Mouse (Mus musculus) gastrocnemius, postnatal 10 days (tissue): Measurements from ENCODE around the gene Gm3327. TPM values are rescaled to one million over a fixed set of nuclear protein-coding genes. Genes with fewer than 3 reads are reported as not detected.
"Not testable (repeated sequence)": the region's sequence is repeated elsewhere in the genome, so short reads cannot be mapped to it uniquely, and the experiment has no call there.

Experiments
- DNase-seq: peaks from one replicate; pipeline ENCODE4 v3.0.0; 2021; ENCODE audit warnings: mixed read lengths
- long read RNA-seq, 2 experiments: library from polyadenylated mRNA; stranded (forward); transcript quantifications; one replicate each; pipeline ENCODE4 v2.0.0; 2021
- total RNA-seq, 2 experiments: library from RNA; stranded (reverse); gene quantifications; 2 replicates each; pipeline ENCODE4 v1.2.3; 2021

Gene Gm3327
- total RNA-seq: not detected
- long read RNA-seq, experiment 1: 0 reads
- long read RNA-seq, experiment 2: 0 reads

DNA sequence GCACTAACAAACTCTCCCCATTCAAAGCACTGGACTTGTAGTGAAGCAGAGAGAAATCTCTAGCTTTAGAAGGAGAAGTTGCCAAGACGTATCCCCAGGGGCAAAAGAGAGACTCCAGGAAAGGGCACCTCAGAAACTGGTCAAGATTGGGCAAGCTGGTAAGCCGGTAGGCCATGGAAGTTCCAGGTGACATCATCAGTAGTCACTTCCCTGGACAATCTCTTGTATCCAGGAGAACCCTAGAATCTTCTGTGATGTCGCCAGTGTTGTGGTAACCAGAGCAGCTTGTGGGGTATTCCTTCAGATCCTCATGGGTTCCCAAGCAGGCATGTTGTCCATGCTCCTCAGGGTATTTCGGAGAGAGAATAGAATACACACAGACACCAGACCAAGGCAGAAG lies at the start of gene Gm3327:
Gene Gm3327, plus strand, starts transcription at position 301 of the 400 bp plus-strand sequence.
- DNase-seq: not testable (repeated sequence)

DNA sequence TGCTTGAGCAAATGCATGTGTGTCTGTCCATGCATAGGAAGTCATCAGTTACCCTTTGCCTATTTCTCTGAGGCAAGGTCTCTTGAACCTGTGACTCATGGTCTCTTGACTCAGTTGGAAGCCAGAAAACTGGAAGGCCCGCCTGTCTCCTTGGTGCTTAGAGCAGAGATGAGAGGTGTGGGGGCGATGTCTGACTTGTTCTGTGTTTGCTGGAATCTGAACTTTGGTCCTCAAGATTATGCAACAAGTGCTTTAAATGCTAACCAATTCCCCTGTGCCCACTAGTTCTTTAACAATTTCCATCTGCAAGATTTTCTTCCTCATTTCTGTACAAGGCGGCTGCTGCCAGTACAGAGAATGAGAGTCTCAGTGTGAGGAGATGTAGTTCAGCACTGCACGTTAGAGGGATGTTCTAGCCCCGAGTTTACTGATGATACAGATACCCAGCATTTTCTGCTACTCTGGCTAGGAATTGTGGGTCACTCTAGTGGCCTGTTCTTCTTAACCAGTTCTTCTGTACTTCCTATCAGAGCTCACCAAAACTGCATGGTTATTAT lies 45.8 kb upstream of the Gm3327 start:
- not testable (repeated sequence) for DNase-seq

- not testable (repeated sequence) for DNase-seq
Measured at GRCm38 (mm10) chr14:44086588-44086987, 37.1 kb upstream of the Gm3327 start.

GRCm38 (mm10) chr14:44087535-44087934 lies 36.1 kb upstream of the Gm3327 start:
- not testable (repeated sequence) for DNase-seq

DNA sequence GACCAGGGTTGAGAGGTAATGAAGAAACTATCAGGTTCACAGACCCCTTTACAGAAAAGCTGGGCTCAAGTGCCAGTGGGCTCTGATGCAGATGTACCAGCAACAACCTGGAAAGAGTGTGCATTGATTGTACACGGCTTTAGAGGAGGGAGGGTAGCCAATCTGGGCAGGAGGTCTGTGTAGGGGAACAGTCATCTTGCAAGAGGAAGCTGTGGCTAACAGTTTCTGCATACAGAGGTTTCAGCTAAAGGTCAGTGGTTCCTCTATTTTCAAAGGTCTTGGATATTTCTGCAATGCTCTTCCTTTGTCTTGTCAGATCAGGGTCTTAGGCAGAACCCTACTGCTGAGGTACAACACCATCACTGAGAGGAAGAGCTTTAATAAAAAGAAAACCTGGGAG lies 32.1 kb upstream of the Gm3327 start:
- DNase-seq: not testable (repeated sequence)

- DNase-seq: not testable (repeated sequence)
Measured at GRCm38 (mm10) chr14:44094445-44094844, 29.2 kb upstream of the Gm3327 start.

GRCm38 (mm10) chr14:44100030-44100429 lies 23.6 kb upstream of the Gm3327 start:
- DNase-seq: not testable (repeated sequence)

GRCm38 (mm10) chr14:44102354-44102753 lies 21.3 kb upstream of the Gm3327 start, which contains the start of gene Ear2:
Gene Ear2, plus strand, starts transcription at chr14:44102654.
- not testable (repeated sequence) for DNase-seq

DNA sequence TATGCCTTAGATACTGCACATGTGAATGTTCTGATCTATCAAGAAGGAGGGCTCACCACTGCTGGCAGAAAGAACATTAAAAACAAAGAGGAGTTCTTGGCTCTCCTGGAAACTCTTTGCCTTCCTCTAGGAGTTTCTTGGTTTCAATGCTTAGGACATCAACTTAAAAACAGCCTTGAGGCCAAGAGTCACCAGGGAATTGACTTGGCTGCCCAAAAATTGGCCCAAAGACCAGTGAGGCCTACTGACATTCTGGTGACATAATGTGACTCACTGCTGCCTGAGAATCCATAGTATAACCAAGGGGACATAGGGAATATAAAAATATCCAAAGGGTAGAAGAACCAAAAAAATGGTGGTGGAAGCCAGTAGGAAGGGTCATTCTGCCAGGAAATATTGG lies 12.7 kb upstream of the Gm3327 start:
- DNase-seq: no peak

Other genes with a start within 250 kb of the Gm3327 start
- under 1 TPM in 1 of 2 experiments, not detected in 1; 0.45 TPM for gene Ear1, start 248.3 kb upstream of the Gm3327 start, total RNA-seq
- gene Ear10, start 200.3 kb upstream of the Gm3327 start, total RNA-seq: not detected
- gene Gm8113, start 198.5 kb upstream of the Gm3327 start, total RNA-seq: under 1 TPM in 1 of 2 experiments, not detected in 1; 0.14 TPM
- gene Ang5, start 166.8 kb upstream of the Gm3327 start, total RNA-seq: not detected
- not detected for gene Ang6, start 121.6 kb upstream of the Gm3327 start, total RNA-seq
- 1 to 10 TPM in 1 of 2 experiments, under 1 TPM in 1; 0.70 to 1.2 TPM for gene Ear2, start 21.2 kb upstream of the Gm3327 start, total RNA-seq
- not detected for gene Gm8212, start 73.8 kb downstream of the Gm3327 start, total RNA-seq
- not detected for gene 4930503E14Rik, start 89.4 kb downstream of the Gm3327 start, total RNA-seq
- gene Gm8220, start 161.7 kb downstream of the Gm3327 start, total RNA-seq: not detected
- not detected for gene Gm5930, start 214.7 kb downstream of the Gm3327 start, total RNA-seq
- not detected for gene Gm8229, start 241.5 kb downstream of the Gm3327 start, total RNA-seq